Comparison of ENCODE assay signal across 8 mouse cellular contexts in genomic region chr1:59912413-59913157, GRCm38 (mm10). TPM values are rescaled to one million over a fixed set of nuclear protein-coding genes. Genes with fewer than 3 reads are reported as not detected.
A peak's percentile ranks its signal among the peaks of the same experiment; 100 is the strongest.
DNase-seq lines count a peak whose midpoint lies in the region; ATAC-seq lines count a peak whose summit lies in the region.

Gene Fam117b, plus strand, starts transcription at chr1:59913006.

- intact Hi-C loops in heart, postnatal 14 days (cut with DNase I), result no loop called here

- WGBS in forebrain, embryonic 14.5 days, result under 1% methylated on average over 50 of the region's 72 CpGs
- WGBS in neural tube, embryonic 15.5 days, result under 1% methylated on average over 59 of the region's 72 CpGs

- H3K4me3 ChIP-seq in forebrain, embryonic 14.5 days (ENCODE audit: low read depth, low read length), result peak within 1 kb of the TSS; percentile 97
- H3K4me3 ChIP-seq in neural tube, embryonic 15.5 days (replicated peaks), result peak within 1 kb of the TSS; percentile 99

- peak within 1 kb of the TSS; percentile 94 for H3K9ac ChIP-seq in forebrain, embryonic 14.5 days (ENCODE audit: low read length)
- H3K9ac ChIP-seq in neural tube, embryonic 15.5 days (replicated peaks), result peak within 1 kb of the TSS; percentile 98

- ATAC-seq in forebrain, embryonic 14.5 days, result peak; percentile 98
- ATAC-seq in neural tube, embryonic 15.5 days (ENCODE audit: low FRiP score), result peak; percentile 96

- peaks cover 18% of the 10 kb centered on the region for H3K4me1 ChIP-seq in forebrain, embryonic 14.5 days (ENCODE audit: control insufficient read depth, insufficient read depth, low read length)
- peaks cover 30% of the 10 kb centered on the region for H3K4me1 ChIP-seq in neural tube, embryonic 15.5 days

- no peaks in the 10 kb centered on the region for H3K9me3 ChIP-seq in forebrain, embryonic 14.5 days (replicated peaks; ENCODE audit: control insufficient read depth, low read length)
- no peaks in the 10 kb centered on the region for H3K9me3 ChIP-seq in neural tube, embryonic 15.5 days (replicated peaks)

- no peaks in the 10 kb centered on the region for H3K27me3 ChIP-seq in forebrain, embryonic 14.5 days (replicated peaks; ENCODE audit: control insufficient read depth, insufficient read depth, low read length)
- no peaks in the 10 kb centered on the region for H3K27me3 ChIP-seq in neural tube, embryonic 15.5 days (replicated peaks)

- H3K36me3 ChIP-seq in forebrain, embryonic 14.5 days (ENCODE audit: control insufficient read depth, insufficient read depth, low read length), result no peaks in the 10 kb centered on the region
- no peaks in the 10 kb centered on the region for H3K36me3 ChIP-seq in neural tube, embryonic 15.5 days

- H3K4me2 ChIP-seq in forebrain, embryonic 14.5 days (ENCODE audit: low read length), result peak within 1 kb of the TSS; percentile 66
- H3K4me2 ChIP-seq in neural tube, embryonic 15.5 days, result peak within 1 kb of the TSS; percentile 72

- peak within 1 kb of the TSS; percentile 96 for H3K27ac ChIP-seq in forebrain, embryonic 14.5 days (ENCODE audit: low read depth, low read length)
- H3K27ac ChIP-seq in neural tube, embryonic 15.5 days (replicated peaks), result peak within 1 kb of the TSS; percentile 98

- peak; percentile 98 for DNase-seq in ES-CJ7 (ENCODE audit: low read depth, low spot score)
- peak; percentile 98 for DNase-seq in cerebellum, adult 11 months
- peak; percentile 99 for DNase-seq in forebrain, embryonic 14.5 days (ENCODE audit: low spot score)
- DNase-seq in heart, postnatal 14 days, result peak; percentile 98
- DNase-seq in layer of hippocampus, adult 11-12 months (ENCODE audit: low spot score), result peak; percentile 99
- DNase-seq in lung, adult 18-20 months, result peak; percentile 98 to 99
- DNase-seq in testis, postnatal 14 days (ENCODE audit: low spot score), result peak; percentile 98

RNA-seq across cellular contexts. Expression of gene Fam117b, which starts in this region (rescaled TPM):
- polyA plus RNA-seq in forebrain, embryonic 14.5 days (2014; fragmentation: Nextera tagmentation; extraction: Ambion mirVana), result 24.2 and 28.4 TPM in 2 replicates
- 10 to 100 TPM; 29.3 to 30.3 TPM for total RNA-seq in heart, postnatal 14 days (2021)
- 27.4 and 33.1 TPM in 2 replicates for polyA plus RNA-seq in neural tube, embryonic 15.5 days (2015; fragmentation: Nextera tagmentation; extraction: Ambion mirVana)

Comparison
In these comparisons a context has a peak if more than half of its experiments do, and no peak if none do; other contexts are left out.
1. Peak in every context shown above with its lines: DNase-seq, ATAC-seq, H3K4me3 ChIP-seq and H3K27ac ChIP-seq.